Mouse (Mus musculus): ENCODE results near the gene Pou2f2. TPM values are rescaled to one million over a fixed set of nuclear protein-coding genes. Genes with fewer than 3 reads are reported as not detected.

The Pou2f2 gene
- polyA plus RNA-seq, 1 experiment, result 16.8 TPM

DNA sequence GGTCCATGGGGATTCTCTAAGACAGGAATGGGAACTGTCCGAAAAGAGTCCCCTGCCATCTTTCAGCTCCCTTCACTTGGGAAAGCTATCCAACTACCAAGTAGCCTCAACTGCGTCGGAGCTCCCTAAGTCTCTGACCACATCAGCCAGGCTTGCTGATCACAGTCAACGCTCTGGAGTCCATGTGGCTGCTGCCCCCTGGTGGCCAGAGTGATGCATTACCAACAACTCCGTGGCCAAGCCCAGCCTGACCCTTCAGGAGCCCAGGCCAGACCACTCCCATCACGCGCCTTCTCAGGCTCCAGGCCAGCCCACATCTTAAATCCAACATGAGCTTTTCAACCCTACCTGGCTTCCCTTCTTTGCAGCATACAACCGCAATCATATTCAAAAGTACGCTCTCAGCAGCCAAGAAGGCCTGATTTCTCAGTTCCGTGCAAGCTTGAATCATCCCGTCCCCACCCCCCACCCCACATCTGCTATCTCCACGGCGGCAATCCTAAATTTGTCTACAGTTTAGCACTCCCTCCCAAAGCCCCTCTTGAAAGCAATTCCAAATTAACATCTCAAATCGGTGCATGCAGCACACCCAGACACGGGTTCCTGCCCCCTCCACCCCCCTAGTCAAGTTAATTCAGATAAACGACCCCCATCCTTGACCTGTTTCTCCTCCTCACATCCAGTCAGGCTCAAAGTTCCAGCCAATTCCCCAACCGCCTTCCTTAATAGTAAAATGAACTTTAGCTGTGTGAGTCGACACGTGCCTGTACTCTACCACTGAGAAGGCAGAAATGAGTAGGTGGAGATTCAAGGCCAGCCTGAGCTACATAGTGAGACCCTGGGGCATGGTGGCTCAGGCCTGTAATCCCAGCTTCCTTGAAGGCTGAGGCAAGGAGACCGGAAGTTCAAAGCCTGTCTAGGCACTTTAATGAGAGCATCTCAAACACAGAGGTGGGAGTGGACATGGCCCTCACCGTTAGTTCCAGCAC lies 8.4 kb upstream of the Pou2f2 start:
- 45% methylated on average over 21 of the region's 21 CpGs for WGBS
- Histone ChIP-seq H3K4me1 (ENCODE audit: control insufficient read depth, insufficient read depth, low read length) (no peaks in the 10 kb centered on the region), H3K4me3 (replicated peaks; ENCODE audit: control insufficient read depth, low read depth, low read length) (no peak overlapping the region), H3K27ac (ENCODE audit: control insufficient read depth, insufficient read depth, low read depth, low read length, poor library complexity) (no peak overlapping the region)
- TF ChIP-seq POLR2A (IDR thresholded peaks at IDR 0.05; ENCODE audit: borderline replicate concordance, control insufficient read depth, low read depth, low read length), result peak; percentile 26; the same call in 1 of the 2 replicates
- peak; percentile 100 for TF ChIP-seq CTCF (IDR thresholded peaks at IDR 0.05; ENCODE audit: control insufficient read depth, insufficient read depth, low read length)

DNA sequence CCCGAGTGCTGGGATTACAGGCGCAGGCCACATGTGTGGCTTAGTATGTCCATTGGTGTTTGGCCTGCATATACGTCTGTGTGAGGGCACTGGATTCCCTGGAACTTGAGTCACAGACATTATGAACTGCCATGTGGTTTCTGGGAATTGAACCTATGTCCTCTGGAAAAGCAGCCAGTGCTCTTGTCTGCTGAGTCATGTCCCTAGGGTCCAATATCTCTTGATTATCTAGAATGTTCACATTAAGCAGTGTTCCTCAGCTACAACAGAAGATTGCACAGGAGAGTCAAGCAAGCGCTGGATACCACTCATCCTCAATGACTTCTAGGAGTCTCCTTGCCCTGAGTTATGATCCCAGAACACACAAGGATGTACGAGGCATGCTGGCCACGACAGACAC lies 4.6 kb upstream of the Pou2f2 start:
- WGBS, result 58% methylated on average over 6 of the region's 6 CpGs
- Histone ChIP-seq H3K4me3 (replicated peaks; ENCODE audit: control insufficient read depth, low read depth, low read length) (no peak overlapping the region), H3K4me1 (ENCODE audit: control insufficient read depth, insufficient read depth, low read length) (no peaks in the 10 kb centered on the region; the same call in 1 of the 2 replicates), H3K27ac (ENCODE audit: control insufficient read depth, insufficient read depth, low read depth, low read length, poor library complexity) (no peak overlapping the region)
- TF ChIP-seq POLR2A (IDR thresholded peaks at IDR 0.05; ENCODE audit: borderline replicate concordance, control insufficient read depth, low read depth, low read length) (no peak), CTCF (IDR thresholded peaks at IDR 0.05; ENCODE audit: control insufficient read depth, insufficient read depth, low read length) (no peak)

DNA sequence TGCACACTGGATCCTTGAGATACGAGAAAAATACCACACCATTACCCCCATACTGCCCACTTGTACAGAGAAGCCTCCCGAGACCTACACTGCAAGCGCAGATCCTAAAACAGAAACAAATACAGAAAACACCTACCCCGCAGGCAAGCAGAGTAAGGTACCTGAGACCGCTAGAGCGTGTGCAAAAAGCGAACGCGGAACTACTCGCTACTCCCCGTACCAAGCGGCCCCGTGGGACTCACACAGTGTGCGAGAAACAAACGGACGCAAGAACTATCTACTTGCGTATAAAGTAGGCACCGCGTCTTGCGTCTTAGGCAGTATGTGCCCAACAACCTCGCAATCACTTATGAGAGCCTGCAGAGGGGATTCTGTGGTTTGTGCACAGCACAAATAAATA lies 2.3 kb upstream of the Pou2f2 start:
- H3K4me3 ChIP-seq (replicated peaks; ENCODE audit: control insufficient read depth, low read depth, low read length), result peak overlapping the region; percentile 21
- H3K27ac ChIP-seq (ENCODE audit: control insufficient read depth, insufficient read depth, low read depth, low read length, poor library complexity), result no peak overlapping the region
- H3K4me1 ChIP-seq (ENCODE audit: control insufficient read depth, insufficient read depth, low read length), result no peaks in the 10 kb centered on the region; the same call in 1 of the 2 replicates
- TF ChIP-seq POLR2A (IDR thresholded peaks at IDR 0.05; ENCODE audit: borderline replicate concordance, control insufficient read depth, low read depth, low read length) (no peak), CTCF (IDR thresholded peaks at IDR 0.05; ENCODE audit: control insufficient read depth, insufficient read depth, low read length) (no peak)
- WGBS, result 4% methylated on average over 21 of the region's 21 CpGs

DNA sequence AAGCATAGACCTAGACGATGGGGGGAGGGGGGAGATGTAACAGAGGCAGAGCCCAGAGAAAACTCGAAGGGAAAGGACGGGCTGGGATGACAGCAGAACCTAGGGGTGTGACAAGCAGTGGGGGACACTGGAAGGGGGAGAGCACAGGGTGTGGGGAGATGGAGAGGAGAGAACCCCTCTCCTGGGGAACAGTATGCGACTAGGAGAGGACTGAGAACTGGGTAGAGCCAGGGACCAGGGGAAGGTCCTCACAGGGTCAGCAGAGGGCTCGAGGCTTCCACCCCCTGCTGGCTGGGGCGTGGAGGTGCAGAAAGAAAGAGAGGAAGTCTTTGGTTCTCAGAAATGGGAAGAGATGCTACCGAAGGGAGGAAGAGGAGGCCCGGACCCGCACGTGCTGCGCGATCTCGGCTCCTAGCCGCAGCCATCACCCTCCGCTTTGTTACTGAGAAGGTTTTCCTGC lies 1.8 kb upstream of the Pou2f2 start:
- Histone ChIP-seq H3K4me1 (ENCODE audit: control insufficient read depth, insufficient read depth, low read length) (no peaks in the 10 kb centered on the region; the same call in 1 of the 2 replicates), H3K27ac (ENCODE audit: control insufficient read depth, insufficient read depth, low read depth, low read length, poor library complexity) (no peak overlapping the region), H3K4me3 (replicated peaks; ENCODE audit: control insufficient read depth, low read depth, low read length) (no peak overlapping the region)
- WGBS, result 2% methylated on average over 15 of the region's 15 CpGs
- TF ChIP-seq POLR2A (IDR thresholded peaks at IDR 0.05; ENCODE audit: borderline replicate concordance, control insufficient read depth, low read depth, low read length) (no peak), CTCF (IDR thresholded peaks at IDR 0.05; ENCODE audit: control insufficient read depth, insufficient read depth, low read length) (peak; percentile 84)

GRCm38 (mm10) chr7:25180512-25180911 lies 986 bp upstream of the Pou2f2 start:
- H3K4me1 ChIP-seq (ENCODE audit: control insufficient read depth, insufficient read depth, low read length), result no peaks in the 10 kb centered on the region; the same call in 1 of the 2 replicates
- no peak overlapping the region for H3K27ac ChIP-seq (ENCODE audit: control insufficient read depth, insufficient read depth, low read depth, low read length, poor library complexity)
- 7% methylated on average over 6 of the region's 6 CpGs for WGBS
- H3K4me3 ChIP-seq (replicated peaks; ENCODE audit: control insufficient read depth, low read depth, low read length), result no peak overlapping the region
- no peak for TF ChIP-seq POLR2A (IDR thresholded peaks at IDR 0.05; ENCODE audit: borderline replicate concordance, control insufficient read depth, low read depth, low read length)
- TF ChIP-seq CTCF (IDR thresholded peaks at IDR 0.05; ENCODE audit: control insufficient read depth, insufficient read depth, low read length), result no peak

- Histone ChIP-seq H3K4me3 (replicated peaks; ENCODE audit: control insufficient read depth, low read depth, low read length) (no peak overlapping the region), H3K4me1 (ENCODE audit: control insufficient read depth, insufficient read depth, low read length) (no peaks in the 10 kb centered on the region; the same call in 1 of the 2 replicates), H3K27ac (ENCODE audit: control insufficient read depth, insufficient read depth, low read depth, low read length, poor library complexity) (no peak overlapping the region)
- TF ChIP-seq POLR2A (IDR thresholded peaks at IDR 0.05; ENCODE audit: borderline replicate concordance, control insufficient read depth, low read depth, low read length) (no peak), CTCF (IDR thresholded peaks at IDR 0.05; ENCODE audit: control insufficient read depth, insufficient read depth, low read length) (no peak)
- 3% methylated on average over 56 of the region's 56 CpGs for WGBS
These were observed 530 bp downstream of the Pou2f2 start for GRCm38 (mm10) chr7:25178787-25179605.

- no peak overlapping the region for H3K4me3 ChIP-seq (replicated peaks; ENCODE audit: control insufficient read depth, low read depth, low read length)
- TF ChIP-seq POLR2A (IDR thresholded peaks at IDR 0.05; ENCODE audit: borderline replicate concordance, control insufficient read depth, low read depth, low read length) (no peak), CTCF (IDR thresholded peaks at IDR 0.05; ENCODE audit: control insufficient read depth, insufficient read depth, low read length) (no peak)
- no peak overlapping the region for H3K27ac ChIP-seq (ENCODE audit: control insufficient read depth, insufficient read depth, low read depth, low read length, poor library complexity)
- H3K4me1 ChIP-seq (ENCODE audit: control insufficient read depth, insufficient read depth, low read length), result no peaks in the 10 kb centered on the region; the same call in 1 of the 2 replicates
- WGBS, result 3% methylated on average over 17 of the region's 17 CpGs
These were observed 1.2 kb downstream of the Pou2f2 start for GRCm38 (mm10) chr7:25178317-25178716.

- H3K27ac ChIP-seq (ENCODE audit: control insufficient read depth, insufficient read depth, low read depth, low read length, poor library complexity), result no peak overlapping the region
- TF ChIP-seq POLR2A (IDR thresholded peaks at IDR 0.05; ENCODE audit: borderline replicate concordance, control insufficient read depth, low read depth, low read length), result no peak
- H3K4me3 ChIP-seq (replicated peaks; ENCODE audit: control insufficient read depth, low read depth, low read length), result no peak overlapping the region
- H3K4me1 ChIP-seq (ENCODE audit: control insufficient read depth, insufficient read depth, low read length), result no peaks in the 10 kb centered on the region
- 78% methylated on average over 10 of the region's 11 CpGs for WGBS
These were observed 5.2 kb downstream of the Pou2f2 start for GRCm38 (mm10) chr7:25174343-25174742.
